Mouse (Mus musculus): Measurements from ENCODE around the gene Eef1akmt1. TPM values are rescaled to one million over a fixed set of nuclear protein-coding genes. Genes with fewer than 3 reads are reported as not detected.

Eef1akmt1 gene
- total and polyA plus RNA-seq, 2 experiments from 2014 or later, result 39.2 to 63.8 TPM

DNA sequence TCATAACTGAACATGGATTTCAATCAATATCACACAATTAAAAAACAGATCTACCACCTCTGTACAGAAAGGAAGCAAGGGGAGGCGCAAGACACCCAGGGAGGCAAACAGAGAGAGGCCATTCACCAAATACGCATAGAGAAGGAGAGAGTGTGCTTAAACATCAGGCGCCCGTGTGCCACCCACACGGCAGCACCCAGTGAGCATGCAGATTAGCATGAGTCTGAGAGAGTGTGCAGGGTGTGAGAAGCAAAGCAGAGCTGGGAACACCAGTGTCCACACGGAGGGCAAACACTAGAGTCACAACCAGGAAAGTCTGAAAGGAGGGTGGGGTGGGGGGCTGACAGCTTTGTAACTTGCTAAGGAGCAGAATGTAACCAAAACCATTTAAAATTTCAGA lies 44.4 kb upstream of the Eef1akmt1 start:
- no peak for TF ChIP-seq CTCF (IDR thresholded peaks at IDR 0.05)
- no peaks in the 10 kb centered on the region for H3K36me3 ChIP-seq (ENCODE audit: insufficient read depth, low read length)

GRCm38 (mm10) chr14:57611034-57611433 lies 39.6 kb upstream of the Eef1akmt1 start:
- no peak overlapping the region for H3K4me2 ChIP-seq (ENCODE audit: low read depth, low read length, poor library complexity, severe bottlenecking)
- H3K4me3 ChIP-seq (ENCODE audit: low read depth, low read length), result no peak overlapping the region
- 45% methylated on average over 2 of the region's 2 CpGs for WGBS
- no peak for TF ChIP-seq CTCF (IDR thresholded peaks at IDR 0.05)
- no peaks in the 10 kb centered on the region for H3K36me3 ChIP-seq (ENCODE audit: insufficient read depth, low read length)
- H3K9me3 ChIP-seq (ENCODE audit: low read length), result no peaks in the 10 kb centered on the region
- ATAC-seq (ENCODE audit: low FRiP score) (no peak), DNase-seq (ENCODE audit: low spot score) (no peak)
- no peak overlapping the region for H3K9ac ChIP-seq (replicated peaks; ENCODE audit: low read length, poor library complexity, severe bottlenecking)
- no peaks in the 10 kb centered on the region for H3K4me1 ChIP-seq (ENCODE audit: insufficient read depth, low read length)
- H3K27ac ChIP-seq (ENCODE audit: low read depth, low read length), result no peak overlapping the region
- H3K27me3 ChIP-seq (ENCODE audit: insufficient read depth, low read length), result no peaks in the 10 kb centered on the region

More for the DNA sequence above, 44.4 kb upstream of the Eef1akmt1 start:
- H3K4me2 ChIP-seq (ENCODE audit: low read depth, low read length, poor library complexity, severe bottlenecking), result no peak overlapping the region
- DNase-seq (ENCODE audit: low spot score) (no peak), ATAC-seq (ENCODE audit: low FRiP score) (no peak)
- H3K4me1 ChIP-seq (ENCODE audit: insufficient read depth, low read length), result no peaks in the 10 kb centered on the region
- no peaks in the 10 kb centered on the region for H3K27me3 ChIP-seq (ENCODE audit: insufficient read depth, low read length)
- H3K4me3 ChIP-seq (ENCODE audit: low read depth, low read length), result no peak overlapping the region
- H3K9me3 ChIP-seq (ENCODE audit: low read length), result no peaks in the 10 kb centered on the region
- 84% methylated on average over 6 of the region's 6 CpGs for WGBS
- H3K9ac ChIP-seq (replicated peaks; ENCODE audit: low read length, poor library complexity, severe bottlenecking), result no peak overlapping the region
- no peak overlapping the region for H3K27ac ChIP-seq (ENCODE audit: low read depth, low read length)

GRCm38 (mm10) chr14:57609816-57610329 lies 38.5 kb upstream of the Eef1akmt1 start:
- ATAC-seq (ENCODE audit: low FRiP score), result no peak
- no peak overlapping the region for H3K4me2 ChIP-seq (ENCODE audit: low read depth, low read length, poor library complexity, severe bottlenecking)
- no peak for DNase-seq (ENCODE audit: low spot score)
- 84% methylated on average over 4 of the region's 4 CpGs for WGBS
- H3K4me3 ChIP-seq (ENCODE audit: low read depth, low read length), result no peak overlapping the region
- H3K27ac ChIP-seq (ENCODE audit: low read depth, low read length), result no peak overlapping the region
- H3K9me3 ChIP-seq (ENCODE audit: low read length), result no peaks in the 10 kb centered on the region
- H3K9ac ChIP-seq (replicated peaks; ENCODE audit: low read length, poor library complexity, severe bottlenecking), result no peak overlapping the region
- no peak for TF ChIP-seq CTCF (IDR thresholded peaks at IDR 0.05)
- H3K4me1 ChIP-seq (ENCODE audit: insufficient read depth, low read length), result no peaks in the 10 kb centered on the region
- no peaks in the 10 kb centered on the region for H3K27me3 ChIP-seq (ENCODE audit: insufficient read depth, low read length)
- no peaks in the 10 kb centered on the region; the same call in 1 of the 2 replicates for H3K36me3 ChIP-seq (ENCODE audit: insufficient read depth, low read length)

GRCm38 (mm10) chr14:57607500-57607899 lies 36.1 kb upstream of the Eef1akmt1 start:
- H3K9ac ChIP-seq (replicated peaks; ENCODE audit: low read length, poor library complexity, severe bottlenecking), result no peak overlapping the region
- peak; percentile 60; the same call in 1 of the 2 replicates for ATAC-seq (ENCODE audit: low FRiP score)
- DNase-seq (ENCODE audit: low spot score), result peak; percentile 90
- H3K4me3 ChIP-seq (ENCODE audit: low read depth, low read length), result no peak overlapping the region
- H3K27ac ChIP-seq (ENCODE audit: low read depth, low read length), result no peak overlapping the region
- H3K36me3 ChIP-seq (ENCODE audit: insufficient read depth, low read length), result peaks cover 9% of the 10 kb centered on the region; the same call in 1 of the 2 replicates
- TF ChIP-seq CTCF (IDR thresholded peaks at IDR 0.05), result no peak
- H3K9me3 ChIP-seq (ENCODE audit: low read length), result no peaks in the 10 kb centered on the region
- 32% methylated on average over 1 of the region's 1 CpGs for WGBS
- no peaks in the 10 kb centered on the region for H3K27me3 ChIP-seq (ENCODE audit: insufficient read depth, low read length)
- no peak overlapping the region for H3K4me2 ChIP-seq (ENCODE audit: low read depth, low read length, poor library complexity, severe bottlenecking)
- H3K4me1 ChIP-seq (ENCODE audit: insufficient read depth, low read length), result no peaks in the 10 kb centered on the region

DNA sequence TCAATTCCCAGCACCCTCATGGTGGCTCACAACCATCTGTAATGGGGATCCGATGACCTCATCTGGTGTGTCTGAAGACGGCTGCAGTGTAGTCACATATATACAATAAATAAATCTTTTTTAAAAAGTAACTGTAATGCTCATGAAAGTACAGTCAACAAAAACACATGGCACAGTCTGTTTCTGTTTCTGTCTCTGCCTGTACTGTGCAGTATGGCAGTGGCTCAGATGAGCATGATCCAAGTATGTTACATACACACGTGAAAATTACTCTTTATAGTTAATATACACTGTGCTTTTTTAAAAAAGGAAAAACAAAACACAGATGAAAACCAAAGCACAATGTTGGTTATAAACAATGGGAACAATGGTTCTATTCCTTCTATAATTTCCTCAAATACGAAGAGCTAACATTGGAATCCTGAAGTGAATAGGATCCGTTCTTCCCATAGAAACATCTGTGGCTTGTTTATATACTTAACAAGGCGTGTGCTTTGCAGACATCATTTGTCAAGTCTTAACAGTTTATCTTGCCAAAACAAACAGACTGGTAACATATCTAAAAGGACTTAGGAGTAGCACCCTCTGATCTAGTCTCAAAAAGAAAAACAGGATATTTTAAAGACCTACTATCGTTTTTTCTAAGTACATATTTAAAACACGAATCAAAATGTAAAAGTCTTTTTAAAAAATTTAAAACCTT lies 35.4 kb upstream of the Eef1akmt1 start:
- Histone ChIP-seq H3K9ac (replicated peaks; ENCODE audit: low read length, poor library complexity, severe bottlenecking) (no peak overlapping the region), H3K27me3 (ENCODE audit: insufficient read depth, low read length) (no peaks in the 10 kb centered on the region), H3K27ac (ENCODE audit: low read depth, low read length) (no peak overlapping the region), H3K36me3 (ENCODE audit: insufficient read depth, low read length) (peaks cover 12% of the 10 kb centered on the region; the same call in 1 of the 2 replicates), H3K4me3 (ENCODE audit: low read depth, low read length) (no peak overlapping the region), H3K4me1 (ENCODE audit: insufficient read depth, low read length) (no peaks in the 10 kb centered on the region), H3K4me2 (ENCODE audit: low read depth, low read length, poor library complexity, severe bottlenecking) (no peak overlapping the region), H3K9me3 (ENCODE audit: low read length) (no peaks in the 10 kb centered on the region)
- WGBS, result 77% methylated on average over 8 of the region's 8 CpGs
- no peak for TF ChIP-seq CTCF (IDR thresholded peaks at IDR 0.05)
- ATAC-seq (ENCODE audit: low FRiP score) (no peak), DNase-seq (ENCODE audit: low spot score) (no peak)

GRCm38 (mm10) chr14:57593279-57593678 lies 21.9 kb upstream of the Eef1akmt1 start:
- Histone ChIP-seq H3K27ac (ENCODE audit: low read depth, low read length) (no peak overlapping the region), H3K27me3 (ENCODE audit: insufficient read depth, low read length) (no peaks in the 10 kb centered on the region), H3K36me3 (ENCODE audit: insufficient read depth, low read length) (peaks cover 27% of the 10 kb centered on the region; the same call in 1 of the 2 replicates), H3K4me1 (ENCODE audit: insufficient read depth, low read length) (no peaks in the 10 kb centered on the region), H3K9me3 (ENCODE audit: low read length) (no peaks in the 10 kb centered on the region), H3K9ac (replicated peaks; ENCODE audit: low read length, poor library complexity, severe bottlenecking) (no peak overlapping the region), H3K4me3 (ENCODE audit: low read depth, low read length) (no peak overlapping the region), H3K4me2 (ENCODE audit: low read depth, low read length, poor library complexity, severe bottlenecking) (no peak overlapping the region)
- WGBS, result 95% methylated on average over 5 of the region's 5 CpGs
- TF ChIP-seq CTCF (IDR thresholded peaks at IDR 0.05), result no peak
- DNase-seq (ENCODE audit: low spot score), result no peak
- no peak for ATAC-seq (ENCODE audit: low FRiP score)

Measured in midbrain, postnatal 0 days (tissue).